In genomic region chrX:169977856-169978435, GRCm38 (mm10) we compare ENCODE assay signal across 8 mouse cellular contexts. TPM values are rescaled to one million over a fixed set of nuclear protein-coding genes. Genes with fewer than 3 reads are reported as not detected.
DNase-seq lines count a peak whose midpoint lies in the region; ATAC-seq and TF ChIP-seq lines count a peak whose summit lies in the region.
"Not testable (repeated sequence)": the region's sequence is repeated elsewhere in the genome, so short reads cannot be mapped to it uniquely, and the experiment has no call there.

No protein-coding gene starts in this region.

- TF ChIP-seq POLR2A in small intestine, adult 2 months (IDR thresholded peaks at IDR 0.05; ENCODE audit: low read depth, low read length) = not testable (repeated sequence)

- peak overlapping the region; percentile 72 for H3K27ac ChIP-seq in heart, embryonic 16.5 days (ENCODE audit: low read length)
- not testable (repeated sequence) for H3K27ac ChIP-seq in liver, postnatal 0 days (ENCODE audit: low read depth)
- H3K27ac ChIP-seq in small intestine, adult 2 months (ENCODE audit: insufficient read depth, low read depth, low read length) = peak overlapping the region; percentile 49; the same call in 1 of the 2 replicates

- TF ChIP-seq EP300 in liver, postnatal 0 days (IDR thresholded peaks at IDR 0.05; ENCODE audit: low read depth) = not testable (repeated sequence)

- not testable (repeated sequence) for H3K4me3 ChIP-seq in heart, embryonic 16.5 days (ENCODE audit: low read length); liver, postnatal 0 days (ENCODE audit: low read depth, low read length); small intestine, adult 2 months (ENCODE audit: low read depth, low read length)

- ATAC-seq in heart, embryonic 16.5 days (replicated peaks; ENCODE audit: extremely low read depth, insufficient read depth, low FRiP score); liver, postnatal 0 days: not testable (repeated sequence)

- H3K27me3 ChIP-seq in heart, embryonic 16.5 days (ENCODE audit: control insufficient read depth, insufficient read depth, low read length); small intestine, adult 2 months (ENCODE audit: control insufficient read depth, insufficient read depth, low read length): not testable (repeated sequence)
- peaks cover 26% of the 10 kb centered on the region for H3K27me3 ChIP-seq in liver, postnatal 0 days (ENCODE audit: insufficient read depth, low read length)

- peak; percentile 6 for DNase-seq in A20 (ENCODE audit: low read depth, low spot score)
- peak; percentile 20 for DNase-seq in adrenal gland, adult 8-10 months
- DNase-seq in cerebellum, adult 11-12 months = peak; percentile 29
- DNase-seq in forelimb bud, embryonic 11.5 days (ENCODE audit: low read depth, low spot score) = peak; percentile 42
- peak; percentile 19 for DNase-seq in kidney, postnatal 10 days
- peak; percentile 21 for DNase-seq in liver, postnatal 0 days

- H3K36me3 ChIP-seq in heart, embryonic 16.5 days (ENCODE audit: control insufficient read depth, insufficient read depth) = peaks cover 27% of the 10 kb centered on the region
- not testable (repeated sequence) for H3K36me3 ChIP-seq in liver, postnatal 0 days (replicated peaks; ENCODE audit: insufficient read depth, low read length); small intestine, adult 2 months (ENCODE audit: control insufficient read depth, insufficient read depth, low read length)

- H3K4me2 ChIP-seq in heart, embryonic 16.5 days (ENCODE audit: low read depth, low read length) = peak overlapping the region; percentile 36; the same call in 1 of the 2 replicates
- H3K4me2 ChIP-seq in liver, postnatal 0 days (ENCODE audit: low read depth, low read length) = not testable (repeated sequence)

- H3K9ac ChIP-seq in heart, embryonic 16.5 days (ENCODE audit: low read length); liver, postnatal 0 days (replicated peaks): not testable (repeated sequence)

- TF ChIP-seq CTCF in liver, postnatal 0 days (IDR thresholded peaks at IDR 0.05; ENCODE audit: low read depth); small intestine, adult 2 months (IDR thresholded peaks at IDR 0.05; ENCODE audit: extremely low read depth, insufficient read length, insufficient replicate concordance, low read depth, low read length): not testable (repeated sequence)

- WGBS in heart, embryonic 16.5 days = 81% methylated on average over 7 of the region's 7 CpGs
- 79% methylated on average over 7 of the region's 7 CpGs for WGBS in liver, postnatal 0 days (ENCODE audit: insufficient replicate concordance)
- WGBS in small intestine, adult 2 months = 88% methylated on average over 7 of the region's 7 CpGs

- peaks cover 13% of the 10 kb centered on the region for H3K9me3 ChIP-seq in heart, embryonic 16.5 days (replicated peaks; ENCODE audit: control insufficient read depth, low read length)
- not testable (repeated sequence) for H3K9me3 ChIP-seq in liver, postnatal 0 days (ENCODE audit: low read length)

- peaks cover 13% of the 10 kb centered on the region; the same call in 1 of the 2 replicates for H3K4me1 ChIP-seq in heart, embryonic 16.5 days (ENCODE audit: control insufficient read depth, insufficient read depth, low read length)
- H3K4me1 ChIP-seq in liver, postnatal 0 days (ENCODE audit: insufficient read depth); small intestine, adult 2 months (ENCODE audit: control insufficient read depth, insufficient read depth, insufficient read length, low read length): not testable (repeated sequence)

RNA-seq across cellular contexts. Expression of gene Gm21887, which starts 31.5 kb away (rescaled TPM):
- 100 to 1,000 TPM; 122 to 338 (median 214) TPM for total RNA-seq in adrenal gland, adult 8-10 months (2022)
- 84.5 and 136 TPM in 2 replicates for polyA plus RNA-seq in heart, embryonic 16.5 days (2015; fragmentation: Nextera tagmentation; extraction: Ambion mirVana)
- 64.4 and 87.0 TPM in 2 replicates for polyA plus RNA-seq in liver, postnatal 0 days (2015; fragmentation: Nextera tagmentation; extraction: Ambion mirVana)
- polyA plus RNA-seq in small intestine, adult 2 months (2012; rRNA removed) = 9.0 and 759 TPM in 2 replicates
